Mouse (Mus musculus) macrophage (primary cell): ENCODE measurements around the gene Chd6. TPM values are rescaled to one million over a fixed set of nuclear protein-coding genes. Genes with fewer than 3 reads are reported as not detected.

ENCODE experiments used
- H3K27ac ChIP-seq: fragments of 350-480 bp; formaldehyde crosslinking; 2 replicates; pipeline ENCODE4 v1.9.0; 2021
- H3K36me3 ChIP-seq: fragments of 350-480 bp; formaldehyde crosslinking; 2 replicates; pipeline ENCODE4 v1.9.0; 2021; ENCODE audit errors: inconsistent target
- H3K4me3 ChIP-seq: fragments of 350-480 bp; formaldehyde crosslinking; 2 replicates; pipeline ENCODE4 v1.9.0; 2021; ENCODE audit errors: inconsistent target
- H3K79me2 ChIP-seq: fragments of 350-480 bp; formaldehyde crosslinking; 2 replicates; pipeline ENCODE4 v1.9.0; 2021; ENCODE audit errors: inconsistent target
- WGBS: methylation state at CpG from one replicate; pipeline ENCODE4 v1.1.7; 2026; ENCODE audit warnings: inconsistent platforms; ENCODE audit not compliant: missing documents; 5-methylcytosine and 5-hydroxymethylcytosine counted together
- polyA plus RNA-seq: library from polyadenylated mRNA; stranded (reverse); fragments of 250-400 nt; gene quantifications from 3 replicates; pipeline ENCODE4 v1.2.4, GENCODE M21; 2018; ENCODE audit warnings: inconsistent platforms

Chd6 gene
- polyA plus RNA-seq, 1 experiment from 2014 or later = 11.0 TPM

DNA sequence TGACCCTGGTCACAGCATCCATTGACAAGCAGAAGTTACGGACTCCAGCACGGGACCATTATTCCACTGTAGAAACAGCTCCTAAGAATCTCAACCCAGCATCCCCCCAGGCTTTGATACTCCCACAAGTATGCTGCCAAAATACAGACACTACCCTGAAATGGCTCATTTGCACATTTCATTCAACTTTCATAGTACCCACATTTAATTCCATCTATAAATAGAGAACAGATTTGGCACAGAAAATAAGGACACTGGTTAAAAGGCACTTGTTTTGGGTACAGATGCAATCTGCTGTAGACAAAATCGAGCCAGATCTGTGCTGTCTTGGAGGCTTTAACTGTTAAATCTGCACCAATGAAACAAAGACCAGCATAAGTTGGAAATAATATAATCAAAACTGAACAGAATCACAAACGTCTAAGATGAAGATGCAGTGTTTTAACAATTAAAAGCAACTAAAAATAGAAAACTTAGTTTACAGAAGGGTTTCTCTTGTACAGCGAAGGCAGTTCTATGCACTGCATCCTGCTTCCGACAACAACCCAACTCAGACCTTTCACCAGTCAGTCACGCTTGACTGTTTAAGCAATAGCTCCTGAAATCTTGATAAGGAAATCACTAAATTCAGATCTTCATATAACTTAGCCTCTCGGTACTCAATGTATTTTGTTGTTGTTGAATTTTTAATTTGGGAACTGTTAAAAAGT, 64.2 kb downstream of the Chd6 start:
- Histone ChIP-seq H3K4me3 (no peak overlapping the region), H3K36me3 (no peaks in the 10 kb centered on the region; the same call in 1 of the 2 replicates), H3K79me2 (no peaks in the 10 kb centered on the region), H3K27ac (no peak overlapping the region)
- 95% methylated on average over 8 of the region's 8 CpGs for WGBS

- Histone ChIP-seq H3K79me2 (no peaks in the 10 kb centered on the region), H3K27ac (no peak overlapping the region), H3K36me3 (peaks cover 16% of the 10 kb centered on the region; the same call in 1 of the 2 replicates), H3K4me3 (no peak overlapping the region)
- 85% methylated on average over 3 of the region's 3 CpGs for WGBS
Measured at GRCm38 (mm10) chr2:161042874-161043273, 66.0 kb downstream of the Chd6 start.

DNA sequence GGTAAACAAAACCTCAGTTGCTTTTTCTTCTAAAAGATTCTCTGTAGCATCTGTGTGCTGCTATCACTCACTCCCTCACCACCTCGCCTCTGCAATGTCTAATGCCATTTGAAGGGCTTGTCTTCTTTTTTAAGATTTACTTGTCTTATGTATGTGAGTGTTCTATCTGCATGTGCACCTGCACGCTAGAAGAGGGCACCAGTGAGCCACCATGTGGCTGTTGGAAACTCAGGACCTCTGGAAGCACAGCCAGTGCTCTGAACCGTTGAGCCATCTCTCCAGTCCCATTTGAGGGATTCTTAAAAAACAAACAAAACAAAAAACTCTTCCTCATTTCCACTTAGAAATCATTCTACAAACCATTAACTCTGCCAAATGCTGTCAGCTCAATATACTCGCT, 68.1 kb downstream of the Chd6 start:
- H3K27ac ChIP-seq = no peak overlapping the region
- peaks cover 16% of the 10 kb centered on the region; the same call in 1 of the 2 replicates for H3K36me3 ChIP-seq
- 83% methylated on average over 4 of the region's 4 CpGs for WGBS

DNA sequence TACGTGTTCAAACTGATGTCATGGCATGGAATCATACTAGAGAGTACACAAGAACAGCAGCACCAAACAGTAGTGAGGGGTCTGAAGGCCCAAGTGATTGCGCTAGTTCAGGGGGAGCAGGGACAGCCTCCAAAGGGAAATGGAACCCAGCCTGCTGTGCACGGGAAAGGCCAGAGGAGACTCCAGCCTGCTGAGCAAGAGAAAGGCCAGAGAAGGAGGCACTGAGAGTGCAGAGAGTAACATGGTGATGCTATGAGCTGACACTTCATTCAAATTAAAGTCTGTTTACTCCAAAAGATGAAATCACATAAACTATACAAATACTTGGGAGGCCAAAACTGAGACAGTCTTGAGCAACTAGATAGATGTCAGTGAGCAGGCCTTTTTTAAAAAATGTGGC, 71.1 kb downstream of the Chd6 start:
- H3K27ac ChIP-seq = no peak overlapping the region
- no peak overlapping the region for H3K4me3 ChIP-seq
- H3K79me2 ChIP-seq = no peaks in the 10 kb centered on the region
- peaks cover 16% of the 10 kb centered on the region; the same call in 1 of the 2 replicates for H3K36me3 ChIP-seq
- 98% methylated on average over 3 of the region's 3 CpGs for WGBS

More for the DNA sequence above, 68.1 kb downstream of the Chd6 start:
- no peaks in the 10 kb centered on the region for H3K79me2 ChIP-seq
- H3K4me3 ChIP-seq = no peak overlapping the region

- Histone ChIP-seq H3K79me2 (no peaks in the 10 kb centered on the region), H3K36me3 (peaks cover 8% of the 10 kb centered on the region), H3K4me3 (no peak overlapping the region), H3K27ac (no peak overlapping the region)
Measured at GRCm38 (mm10) chr2:161033141-161033540, 75.7 kb downstream of the Chd6 start.

DNA sequence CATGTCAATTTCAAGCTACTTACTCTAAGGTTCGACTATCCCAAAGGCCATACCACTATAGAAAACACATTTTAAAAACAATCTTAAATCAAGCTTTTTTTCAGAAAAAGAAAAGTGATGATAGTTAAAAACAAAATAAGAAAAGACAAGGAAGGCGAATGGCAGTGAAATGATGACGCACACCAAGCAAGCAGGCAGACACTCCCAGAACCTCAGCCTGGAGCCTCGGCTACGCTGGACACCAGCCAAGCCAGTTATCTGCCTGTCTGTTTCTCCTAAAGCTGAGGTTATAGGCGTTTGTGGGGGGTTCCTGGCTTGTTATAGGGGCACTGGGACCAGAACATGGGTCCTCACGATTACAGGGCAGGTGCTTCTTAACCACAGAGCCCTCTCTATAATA, 76.5 kb downstream of the Chd6 start:
- Histone ChIP-seq H3K36me3 (peaks cover 6% of the 10 kb centered on the region), H3K4me3 (no peak overlapping the region), H3K79me2 (no peaks in the 10 kb centered on the region), H3K27ac (no peak overlapping the region)
- WGBS = 94% methylated on average over 7 of the region's 7 CpGs

GRCm38 (mm10) chr2:161024606-161025005, 84.3 kb downstream of the Chd6 start:
- Histone ChIP-seq H3K36me3 (peaks cover 20% of the 10 kb centered on the region), H3K4me3 (no peak overlapping the region)
- WGBS = 100% methylated on average over 1 of the region's 1 CpGs

GRCm38 (mm10) chr2:161017913-161018312, 91.0 kb downstream of the Chd6 start:
- no peaks in the 10 kb centered on the region for H3K79me2 ChIP-seq
- WGBS = 58% methylated on average over 4 of the region's 4 CpGs
- no peak overlapping the region for H3K27ac ChIP-seq
- H3K4me3 ChIP-seq = no peak overlapping the region
- peaks cover 41% of the 10 kb centered on the region for H3K36me3 ChIP-seq

More at GRCm38 (mm10) chr2:161024606-161025005, 84.3 kb downstream of the Chd6 start:
- H3K79me2 ChIP-seq = no peaks in the 10 kb centered on the region
- H3K27ac ChIP-seq = no peak overlapping the region

GRCm38 (mm10) chr2:161012577-161013251, 96.2 kb downstream of the Chd6 start:
- Histone ChIP-seq H3K27ac (no peak overlapping the region), H3K36me3 (peaks cover 42% of the 10 kb centered on the region; the same call in 1 of the 2 replicates), H3K4me3 (no peak overlapping the region), H3K79me2 (no peaks in the 10 kb centered on the region)
- WGBS = 96% methylated on average over 15 of the region's 16 CpGs

DNA sequence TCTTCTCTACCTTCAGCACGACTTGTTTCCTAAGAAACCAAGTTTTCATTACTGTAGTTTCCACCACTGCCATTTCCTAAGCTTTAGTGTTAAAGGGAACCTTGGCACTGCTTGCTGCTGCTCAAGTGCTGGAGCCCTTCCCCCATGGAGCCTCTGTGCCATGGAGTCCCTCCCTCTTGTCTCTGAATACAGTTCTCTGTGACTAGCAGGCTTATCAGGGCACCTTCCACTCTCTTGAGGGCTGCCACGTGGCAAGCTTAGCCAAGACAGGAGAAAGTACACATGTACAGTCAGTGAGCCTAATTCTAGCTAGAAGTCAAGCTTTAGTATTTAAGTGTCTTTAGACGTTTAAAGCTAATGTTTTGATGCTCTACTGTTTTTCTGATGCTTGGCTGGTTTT, 104.5 kb downstream of the Chd6 start:
- Histone ChIP-seq H3K4me3 (no peak overlapping the region), H3K79me2 (no peaks in the 10 kb centered on the region), H3K36me3 (no peaks in the 10 kb centered on the region), H3K27ac (no peak overlapping the region)
- 74% methylated on average over 3 of the region's 3 CpGs for WGBS

DNA sequence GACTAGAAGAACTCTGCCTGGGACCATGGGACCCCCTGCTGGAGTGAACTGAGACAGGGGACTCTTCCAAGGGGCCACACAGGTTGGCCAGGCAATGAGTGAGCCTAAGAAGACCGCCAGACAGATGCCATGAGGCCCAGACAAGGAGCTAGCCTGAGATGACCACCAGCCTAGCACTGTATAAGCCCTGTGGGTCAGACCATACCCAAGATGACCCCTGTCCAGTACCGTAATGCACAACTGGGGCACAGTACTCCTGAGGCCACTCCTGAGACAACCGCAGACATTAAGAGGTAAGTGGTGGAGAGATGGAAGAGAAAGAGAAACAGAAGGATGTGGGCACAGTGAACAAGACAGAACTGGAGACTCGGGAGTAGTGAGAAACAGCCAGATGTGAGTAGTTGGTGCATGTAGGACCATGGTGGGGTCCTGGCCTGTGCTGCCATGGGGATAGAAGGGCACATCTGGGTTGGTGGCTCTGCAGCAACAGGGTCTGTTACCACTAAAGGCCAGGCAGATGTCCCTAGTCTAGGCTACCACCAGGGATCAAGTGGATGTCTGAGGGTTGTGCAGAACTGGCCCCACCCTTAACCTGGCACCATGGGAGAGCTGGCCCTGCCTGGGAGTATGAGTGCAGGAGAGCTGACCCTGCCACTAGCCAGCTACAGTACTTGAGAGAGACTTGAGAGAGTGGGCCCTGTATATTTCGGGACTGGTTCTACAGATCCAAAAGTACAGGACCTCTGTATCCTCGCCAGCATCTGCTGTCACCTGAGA, 111.7 kb downstream of the Chd6 start:
- H3K4me3 ChIP-seq = no peak overlapping the region
- no peak overlapping the region for H3K27ac ChIP-seq
- H3K36me3 ChIP-seq = no peaks in the 10 kb centered on the region
- 91% methylated on average over 6 of the region's 6 CpGs for WGBS
- no peaks in the 10 kb centered on the region for H3K79me2 ChIP-seq

DNA sequence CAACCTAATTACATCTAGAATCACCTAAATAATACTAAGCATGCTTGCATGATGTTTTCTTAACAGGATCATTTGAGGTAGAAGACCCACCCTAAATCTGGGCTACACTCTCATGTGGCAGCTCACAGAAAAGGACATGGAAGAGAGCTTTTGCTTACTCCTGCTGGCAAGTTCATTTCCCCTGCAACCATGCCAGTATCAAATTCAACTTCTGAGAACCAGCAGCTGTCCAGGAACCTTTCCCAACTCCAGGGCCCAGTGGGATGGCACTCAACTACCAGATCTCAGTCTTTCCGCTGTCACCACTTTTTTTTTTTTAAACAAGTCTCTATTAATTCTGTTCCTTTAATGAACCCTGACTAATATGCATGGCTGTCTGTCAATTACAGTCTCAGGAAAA, 114.7 kb downstream of the Chd6 start:
- Histone ChIP-seq H3K27ac (no peak overlapping the region), H3K4me3 (no peak overlapping the region), H3K36me3 (no peaks in the 10 kb centered on the region), H3K79me2 (no peaks in the 10 kb centered on the region)
- WGBS = 88% methylated on average over 1 of the region's 1 CpGs

- 60% methylated on average over 3 of the region's 3 CpGs for WGBS
- Histone ChIP-seq H3K36me3 (0 out of 2 replicates have a peak, but pooled peaks cover 6% of the 10 kb centered on the region), H3K27ac (no peak overlapping the region), H3K4me3 (no peak overlapping the region), H3K79me2 (no peaks in the 10 kb centered on the region)
Measured at GRCm38 (mm10) chr2:160992465-160992864, 116.4 kb downstream of the Chd6 start.

- 88% methylated on average over 6 of the region's 6 CpGs for WGBS
- Histone ChIP-seq H3K36me3 (0 out of 2 replicates have a peak, but pooled peaks cover 12% of the 10 kb centered on the region), H3K79me2 (no peaks in the 10 kb centered on the region), H3K27ac (no peak overlapping the region), H3K4me3 (no peak overlapping the region)
Measured at GRCm38 (mm10) chr2:160990339-160991070, 118.4 kb downstream of the Chd6 start.
